Mouse (Mus musculus): ENCODE measurements around the gene Pigk. TPM values are rescaled to one million over a fixed set of nuclear protein-coding genes. Genes with fewer than 3 reads are reported as not detected.
"Not testable (repeated sequence)": the region's sequence is repeated elsewhere in the genome, so short reads cannot be mapped to it uniquely, and the experiment has no call there.

The Pigk gene
- polyA plus RNA-seq, 1 experiment from 2014 or later = 42.4 TPM

- H3K27me3 ChIP-seq (ENCODE audit: control insufficient read depth, insufficient read depth, low read length) = no peaks in the 10 kb centered on the region
- no peaks in the 10 kb centered on the region for H3K36me3 ChIP-seq (ENCODE audit: control insufficient read depth, insufficient read depth, low read length)
- no peaks in the 10 kb centered on the region for H3K9me3 ChIP-seq (ENCODE audit: control insufficient read depth, low read length)
- H3K4me1 ChIP-seq (ENCODE audit: control insufficient read depth, insufficient read depth, low read length) = peaks cover 3% of the 10 kb centered on the region; the same call in 1 of the 2 replicates
- no peak overlapping the region for H3K9ac ChIP-seq (ENCODE audit: low read length)
- DNase-seq (ENCODE audit: low spot score) = no peak
- no peak overlapping the region for H3K4me2 ChIP-seq (ENCODE audit: low read depth)
- WGBS = 78% methylated on average over 11 of the region's 11 CpGs
- H3K27ac ChIP-seq (ENCODE audit: low read depth, low read length) = no peak overlapping the region
- ATAC-seq (ENCODE audit: insufficient read depth, low FRiP score, low TSS enrichment) = no peak
- H3K4me3 ChIP-seq (ENCODE audit: low read depth, low read length) = no peak overlapping the region
Observed at GRCm38 (mm10) chr3:152767485-152767884, 53.6 kb downstream of the Pigk start.

- ATAC-seq (ENCODE audit: insufficient read depth, low FRiP score, low TSS enrichment) = no peak
- Histone ChIP-seq H3K4me3 (ENCODE audit: low read depth, low read length) (no peak overlapping the region), H3K9ac (ENCODE audit: low read length) (no peak overlapping the region), H3K27me3 (ENCODE audit: control insufficient read depth, insufficient read depth, low read length) (no peaks in the 10 kb centered on the region), H3K27ac (ENCODE audit: low read depth, low read length) (no peak overlapping the region), H3K4me1 (ENCODE audit: control insufficient read depth, insufficient read depth, low read length) (no peaks in the 10 kb centered on the region), H3K9me3 (ENCODE audit: control insufficient read depth, low read length) (no peaks in the 10 kb centered on the region), H3K4me2 (ENCODE audit: low read depth) (no peak overlapping the region), H3K36me3 (ENCODE audit: control insufficient read depth, insufficient read depth, low read length) (no peaks in the 10 kb centered on the region)
- no peak for DNase-seq (ENCODE audit: low spot score)
- 87% methylated on average over 6 of the region's 6 CpGs for WGBS
Observed at GRCm38 (mm10) chr3:152770056-152770455, 56.2 kb downstream of the Pigk start.

- no peak for DNase-seq (ENCODE audit: low spot score)
- Histone ChIP-seq H3K4me1 (ENCODE audit: control insufficient read depth, insufficient read depth, low read length) (no peaks in the 10 kb centered on the region), H3K4me2 (ENCODE audit: low read depth) (no peak overlapping the region), H3K36me3 (ENCODE audit: control insufficient read depth, insufficient read depth, low read length) (no peaks in the 10 kb centered on the region), H3K9me3 (ENCODE audit: control insufficient read depth, low read length) (no peaks in the 10 kb centered on the region), H3K27ac (ENCODE audit: low read depth, low read length) (no peak overlapping the region), H3K9ac (ENCODE audit: low read length) (no peak overlapping the region), H3K27me3 (ENCODE audit: control insufficient read depth, insufficient read depth, low read length) (no peaks in the 10 kb centered on the region), H3K4me3 (ENCODE audit: low read depth, low read length) (no peak overlapping the region)
- 87% methylated on average over 6 of the region's 6 CpGs for WGBS
- no peak for ATAC-seq (ENCODE audit: insufficient read depth, low FRiP score, low TSS enrichment)
Observed at GRCm38 (mm10) chr3:152776363-152776762, 62.5 kb downstream of the Pigk start.

- Histone ChIP-seq H3K4me2 (ENCODE audit: low read depth) (no peak overlapping the region), H3K9ac (ENCODE audit: low read length) (no peak overlapping the region), H3K27me3 (ENCODE audit: control insufficient read depth, insufficient read depth, low read length) (no peaks in the 10 kb centered on the region), H3K36me3 (ENCODE audit: control insufficient read depth, insufficient read depth, low read length) (no peaks in the 10 kb centered on the region), H3K4me1 (ENCODE audit: control insufficient read depth, insufficient read depth, low read length) (no peaks in the 10 kb centered on the region), H3K9me3 (ENCODE audit: control insufficient read depth, low read length) (no peaks in the 10 kb centered on the region), H3K4me3 (ENCODE audit: low read depth, low read length) (no peak overlapping the region), H3K27ac (ENCODE audit: low read depth, low read length) (no peak overlapping the region)
- WGBS = 86% methylated on average over 16 of the region's 16 CpGs
- DNase-seq (ENCODE audit: low spot score) (no peak), ATAC-seq (ENCODE audit: insufficient read depth, low FRiP score, low TSS enrichment) (no peak)
Observed at GRCm38 (mm10) chr3:152776872-152777540, 63.1 kb downstream of the Pigk start.

GRCm38 (mm10) chr3:152779819-152780218 lies 65.9 kb downstream of the Pigk start:
- H3K9ac ChIP-seq (ENCODE audit: low read length) = no peak overlapping the region
- DNase-seq (ENCODE audit: low spot score) = no peak
- no peak overlapping the region for H3K4me2 ChIP-seq (ENCODE audit: low read depth)
- no peak for ATAC-seq (ENCODE audit: insufficient read depth, low FRiP score, low TSS enrichment)
- no peaks in the 10 kb centered on the region for H3K4me1 ChIP-seq (ENCODE audit: control insufficient read depth, insufficient read depth, low read length)
- H3K27me3 ChIP-seq (ENCODE audit: control insufficient read depth, insufficient read depth, low read length) = no peaks in the 10 kb centered on the region
- H3K27ac ChIP-seq (ENCODE audit: low read depth, low read length) = no peak overlapping the region
- H3K9me3 ChIP-seq (ENCODE audit: control insufficient read depth, low read length) = no peaks in the 10 kb centered on the region
- 80% methylated on average over 4 of the region's 4 CpGs for WGBS
- H3K36me3 ChIP-seq (ENCODE audit: control insufficient read depth, insufficient read depth, low read length) = no peaks in the 10 kb centered on the region
- H3K4me3 ChIP-seq (ENCODE audit: low read depth, low read length) = no peak overlapping the region

GRCm38 (mm10) chr3:152783792-152784191 lies 69.9 kb downstream of the Pigk start:
- Histone ChIP-seq H3K36me3 (ENCODE audit: control insufficient read depth, insufficient read depth, low read length) (no peaks in the 10 kb centered on the region), H3K9ac (ENCODE audit: low read length) (no peak overlapping the region), H3K4me2 (ENCODE audit: low read depth) (no peak overlapping the region), H3K4me3 (ENCODE audit: low read depth, low read length) (no peak overlapping the region), H3K4me1 (ENCODE audit: control insufficient read depth, insufficient read depth, low read length) (no peaks in the 10 kb centered on the region), H3K9me3 (ENCODE audit: control insufficient read depth, low read length) (no peaks in the 10 kb centered on the region), H3K27ac (ENCODE audit: low read depth, low read length) (no peak overlapping the region), H3K27me3 (ENCODE audit: control insufficient read depth, insufficient read depth, low read length) (no peaks in the 10 kb centered on the region)
- ATAC-seq (ENCODE audit: insufficient read depth, low FRiP score, low TSS enrichment) (peak; percentile 68), DNase-seq (ENCODE audit: low spot score) (peak; percentile 81)
- 13% methylated on average over 7 of the region's 7 CpGs for WGBS

GRCm38 (mm10) chr3:152784353-152784752 lies 70.5 kb downstream of the Pigk start:
- ATAC-seq (ENCODE audit: insufficient read depth, low FRiP score, low TSS enrichment); H3K4me3 ChIP-seq (ENCODE audit: low read depth, low read length); H3K9me3 ChIP-seq (ENCODE audit: control insufficient read depth, low read length); H3K27me3 ChIP-seq (ENCODE audit: control insufficient read depth, insufficient read depth, low read length); H3K36me3 ChIP-seq (ENCODE audit: control insufficient read depth, insufficient read depth, low read length); H3K4me2 ChIP-seq (ENCODE audit: low read depth); H3K4me1 ChIP-seq (ENCODE audit: control insufficient read depth, insufficient read depth, low read length); H3K27ac ChIP-seq (ENCODE audit: low read depth, low read length); DNase-seq (ENCODE audit: low spot score); H3K9ac ChIP-seq (ENCODE audit: low read length): not testable (repeated sequence)
- 93% methylated on average over 7 of the region's 13 CpGs for whole genome bisulfite sequencing

- not testable (repeated sequence) for H3K36me3 ChIP-seq (ENCODE audit: control insufficient read depth, insufficient read depth, low read length); H3K27me3 ChIP-seq (ENCODE audit: control insufficient read depth, insufficient read depth, low read length); ATAC-seq (ENCODE audit: insufficient read depth, low FRiP score, low TSS enrichment); H3K4me1 ChIP-seq (ENCODE audit: control insufficient read depth, insufficient read depth, low read length); H3K9ac ChIP-seq (ENCODE audit: low read length); DNase-seq (ENCODE audit: low spot score); H3K9me3 ChIP-seq (ENCODE audit: control insufficient read depth, low read length); H3K27ac ChIP-seq (ENCODE audit: low read depth, low read length); H3K4me2 ChIP-seq (ENCODE audit: low read depth); H3K4me3 ChIP-seq (ENCODE audit: low read depth, low read length)
- WGBS = 80% methylated on average over 5 of the region's 5 CpGs
Observed at GRCm38 (mm10) chr3:152788301-152788953, 74.5 kb downstream of the Pigk start.

- ATAC-seq (ENCODE audit: insufficient read depth, low FRiP score, low TSS enrichment) = no peak
- Histone ChIP-seq H3K9ac (ENCODE audit: low read length) (no peak overlapping the region), H3K27me3 (ENCODE audit: control insufficient read depth, insufficient read depth, low read length) (no peaks in the 10 kb centered on the region), H3K27ac (ENCODE audit: low read depth, low read length) (no peak overlapping the region), H3K9me3 (ENCODE audit: control insufficient read depth, low read length) (no peaks in the 10 kb centered on the region), H3K36me3 (ENCODE audit: control insufficient read depth, insufficient read depth, low read length) (no peaks in the 10 kb centered on the region), H3K4me3 (ENCODE audit: low read depth, low read length) (no peak overlapping the region), H3K4me2 (ENCODE audit: low read depth) (no peak overlapping the region), H3K4me1 (ENCODE audit: control insufficient read depth, insufficient read depth, low read length) (no peaks in the 10 kb centered on the region)
- no peak for DNase-seq (ENCODE audit: low spot score)
- 91% methylated on average over 5 of the region's 5 CpGs for WGBS
Observed at GRCm38 (mm10) chr3:152792601-152793000, 78.7 kb downstream of the Pigk start.

Data from neural tube, embryonic 11.5 days (tissue).